Mouse (Mus musculus) heart, postnatal 0 days (tissue): ENCODE results near the gene Tprn.
A peak's percentile ranks its signal among the peaks of the same experiment; 100 is the strongest.
"Not testable (repeated sequence)": the region's sequence is repeated elsewhere in the genome, so short reads cannot be mapped to it uniquely, and the experiment has no call there.

Experiments
- CTCF ChIP-seq: IDR thresholded peaks from 2 replicates; pipeline ENCODE4 v1.5.1; 2016; ENCODE audit warnings: antibody characterized with exemption, control low read depth, low read depth
- EP300 ChIP-seq: IDR thresholded peaks from 2 replicates; pipeline ENCODE4 v1.6.1; 2016; ENCODE audit warnings: antibody characterized with exemption, low read depth

DNA sequence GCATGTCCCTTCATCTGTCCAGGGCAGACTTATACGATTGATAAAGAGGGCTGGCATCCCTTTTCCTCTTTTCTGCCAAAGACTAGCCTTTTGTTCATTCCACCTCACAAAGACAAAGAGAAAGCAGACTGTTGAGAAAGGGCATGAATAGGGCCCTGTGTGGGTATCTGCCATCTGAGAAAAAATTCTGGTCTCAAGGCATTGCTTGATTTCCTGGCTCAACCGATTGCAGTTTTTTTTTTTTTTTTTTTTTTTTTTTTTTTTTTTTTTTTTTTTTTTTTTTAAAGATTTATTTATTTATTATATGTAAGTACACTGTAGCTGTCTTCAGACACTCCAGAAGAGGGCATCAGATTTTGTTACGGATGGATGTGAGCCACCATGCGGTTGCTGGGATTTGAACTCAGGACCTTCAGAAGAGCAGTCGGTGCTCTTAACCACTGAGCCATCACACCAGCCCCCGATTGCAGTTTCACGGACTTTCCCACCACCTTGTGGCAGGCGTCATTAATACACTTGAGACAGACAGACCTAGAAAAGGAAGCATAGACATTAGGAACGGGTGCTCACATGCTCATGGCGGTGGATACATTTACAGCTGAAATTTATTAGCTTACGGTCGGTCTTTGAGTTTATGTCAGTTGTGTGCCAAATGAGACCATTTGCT is 5.8 kb upstream of the Tprn start:
- peak; percentile 17; the same call in 1 of the 2 replicates for TF ChIP-seq CTCF
- TF ChIP-seq EP300, result not testable (repeated sequence)
